Comparison of ENCODE assay signal across 15 mouse cellular contexts in the genomic region with DNA sequence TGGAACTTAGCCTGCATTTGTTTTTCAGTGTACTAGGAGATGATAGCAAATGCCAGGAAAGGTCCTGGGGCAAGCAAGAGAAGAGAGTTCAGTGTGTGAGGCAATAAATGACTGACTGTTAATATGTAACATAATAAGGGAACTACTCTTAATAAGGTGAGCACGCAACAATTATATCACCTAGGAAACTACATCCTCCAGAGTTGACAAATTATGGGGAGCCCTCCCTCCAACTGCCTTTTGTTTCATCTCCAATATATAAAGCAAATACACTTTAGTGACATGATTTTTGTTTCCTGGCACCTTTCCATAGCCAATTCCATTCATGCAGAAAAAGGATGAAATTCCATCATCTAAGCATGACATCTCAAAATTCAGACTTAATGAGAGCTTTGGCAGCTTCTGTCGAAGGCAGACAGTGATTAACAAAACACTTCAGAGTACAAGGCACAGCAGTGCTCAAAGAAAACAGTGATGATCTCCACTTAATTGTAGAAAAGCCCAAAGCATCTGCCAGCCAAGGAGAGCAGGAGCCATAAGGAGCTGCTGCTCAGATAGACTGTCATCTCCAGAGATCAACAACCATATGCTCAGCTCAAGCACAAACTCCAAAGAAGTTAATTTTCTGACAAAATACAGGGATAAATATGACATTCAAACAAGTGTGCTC.
DNase-seq lines count a peak whose midpoint lies in the region; ATAC-seq and TF ChIP-seq lines count a peak whose summit lies in the region.
"Had no signal": no experiment of that assay in that cellular context is flagged by ENCODE, and none has a peak within 500 bp of the region (broad histone marks: within the 10 kb centered on the region; RNA-seq: fewer than 3 reads in every experiment).

No protein-coding gene starts in this region.

- no peak for TF ChIP-seq CTCF in brain, embryonic 14.5 days (IDR thresholded peaks at IDR 0.05; ENCODE audit: borderline replicate concordance, extremely low read depth, insufficient read depth, insufficient read length)

- H3K4me1 ChIP-seq in forebrain, embryonic 14.5 days (ENCODE audit: control insufficient read depth, insufficient read depth, low read length): no peaks in the 10 kb centered on the region
- H3K4me1 ChIP-seq in heart, embryonic 12.5 days (replicated peaks): no peaks in the 10 kb centered on the region
- H3K4me1 ChIP-seq: embryonic facial prominence, embryonic 12.5 days had no signal

- DNase-seq in layer of hippocampus, adult 11-12 months (ENCODE audit: low spot score): peak; percentile 10
- no peak for DNase-seq in layer of hippocampus, postnatal 25 days (ENCODE audit: extremely low spot score in 1 of 2, low spot score in 1 of 2)
- peak; percentile 86 for DNase-seq in brain, embryonic 14.5 days (ENCODE audit: low read depth)
- peak; percentile 79 for DNase-seq in forebrain, embryonic 14.5 days (ENCODE audit: low spot score)
- DNase-seq in layer of hippocampus, postnatal 14 days (ENCODE audit: low spot score in 2 of 2): peak; percentile 3 to 16
- no peak for DNase-seq in c-Kit-positive CD71-positive TER-119-positive erythroid progenitor cells, embryonic 14.5 days (ENCODE audit: low spot score)
- DNase-seq: adrenal gland, postnatal 36 days; cerebellum, adult 11-12 months; heart, postnatal 14 days; kidney, postnatal 25 days; lung, postnatal 14 days; thymus, postnatal 14 days had no signal

- no peaks in the 10 kb centered on the region for H3K9me3 ChIP-seq in forebrain, embryonic 14.5 days (replicated peaks; ENCODE audit: control insufficient read depth, low read length)
- H3K9me3 ChIP-seq in heart, embryonic 12.5 days (replicated peaks): no peaks in the 10 kb centered on the region
- H3K9me3 ChIP-seq: embryonic facial prominence, embryonic 12.5 days had no signal

- peak; percentile 90 for ATAC-seq in forebrain, embryonic 14.5 days
- ATAC-seq in heart, embryonic 12.5 days (ENCODE audit: insufficient number of reproducible peaks, low FRiP score): no peak
- ATAC-seq: intestine, postnatal 0 days had no signal

- no peak overlapping the region for H3K9ac ChIP-seq in forebrain, embryonic 14.5 days (ENCODE audit: low read length)
- H3K9ac ChIP-seq in heart, embryonic 12.5 days: no peak overlapping the region
- H3K9ac ChIP-seq: embryonic facial prominence, embryonic 12.5 days had no signal

- H3K36me3 ChIP-seq in forebrain, embryonic 14.5 days (ENCODE audit: control insufficient read depth, insufficient read depth, low read length): no peaks in the 10 kb centered on the region
- no peaks in the 10 kb centered on the region for H3K36me3 ChIP-seq in heart, embryonic 12.5 days
- H3K36me3 ChIP-seq: embryonic facial prominence, embryonic 12.5 days had no signal

- no peak overlapping the region for H3K27ac ChIP-seq in forebrain, embryonic 14.5 days (ENCODE audit: low read depth, low read length)
- H3K27ac ChIP-seq in heart, embryonic 12.5 days (ENCODE audit: poor library complexity, severe bottlenecking): no peak overlapping the region
- H3K27ac ChIP-seq: embryonic facial prominence, embryonic 12.5 days had no signal

- no peak overlapping the region for H3K4me3 ChIP-seq in forebrain, embryonic 14.5 days (ENCODE audit: low read depth, low read length)
- no peak overlapping the region for H3K4me3 ChIP-seq in heart, embryonic 12.5 days
- H3K4me3 ChIP-seq: embryonic facial prominence, embryonic 12.5 days had no signal

- no peak for TF ChIP-seq POLR2A in brain, embryonic 14.5 days (IDR thresholded peaks at IDR 0.05; ENCODE audit: borderline replicate concordance, extremely low read depth, insufficient read depth, insufficient read length, poor library complexity, severe bottlenecking)

- 30% methylated on average over 2 of the region's 2 CpGs for WGBS in forebrain, embryonic 14.5 days
- 59% methylated on average over 2 of the region's 2 CpGs for WGBS in heart, embryonic 12.5 days

- no peak overlapping the region for H3K4me2 ChIP-seq in forebrain, embryonic 14.5 days (ENCODE audit: low read length)
- no peak overlapping the region for H3K4me2 ChIP-seq in heart, embryonic 12.5 days
- H3K4me2 ChIP-seq: embryonic facial prominence, embryonic 12.5 days had no signal

- H3K27me3 ChIP-seq in forebrain, embryonic 14.5 days (replicated peaks; ENCODE audit: control insufficient read depth, insufficient read depth, low read length): no peaks in the 10 kb centered on the region
- H3K27me3 ChIP-seq in heart, embryonic 12.5 days (replicated peaks): no peaks in the 10 kb centered on the region
- H3K27me3 ChIP-seq: embryonic facial prominence, embryonic 12.5 days had no signal

Comparison
In these comparisons a context has a peak if more than half of its experiments do, and no peak if none do; other contexts are left out.
1. DNase-seq: peak in layer of hippocampus, adult 11-12 months (single experiment), brain, embryonic 14.5 days (single experiment), forebrain, embryonic 14.5 days (single experiment) and layer of hippocampus, postnatal 14 days (2 of 2); none in layer of hippocampus, postnatal 25 days (0 of 2) and c-Kit-positive CD71-positive TER-119-positive erythroid progenitor cells, embryonic 14.5 days (single experiment).